Mouse (Mus musculus) intestine, embryonic 16.5 days (tissue): ENCODE results near the gene Dlgap3. TPM values are rescaled to one million over a fixed set of nuclear protein-coding genes. Genes with fewer than 3 reads are reported as not detected.

Experiments
- ATAC-seq: fragments of 200-750 bp; cut with Nextera tagmentation; 2 replicates; pipeline ENCODE4 v1.8.0; 2017; ENCODE audit warnings: moderate TSS enrichment, moderate library complexity
- H3K27ac ChIP-seq: fragments of 300-500 bp; sonication (generic); 2 replicates; pipeline ENCODE4 v1.5.1; 2014; ENCODE audit warnings: mild to moderate bottlenecking, low read length
- H3K27me3 ChIP-seq: fragments of 300-500 bp; sonication (generic); replicated peaks from 2 replicates; pipeline ENCODE4 v1.6.1; 2014; ENCODE audit warnings: low read length, control low read depth, mixed read lengths; ENCODE audit not compliant: control insufficient read depth, insufficient read depth
- H3K36me3 ChIP-seq: fragments of 300-500 bp; sonication (generic); 2 replicates; pipeline ENCODE4 v1.6.1; 2014; ENCODE audit warnings: low read length, control low read depth; ENCODE audit not compliant: control insufficient read depth, insufficient read depth
- H3K4me1 ChIP-seq: fragments of 300-500 bp; sonication (generic); 2 replicates; pipeline ENCODE4 v1.6.1; 2014; ENCODE audit warnings: low read length, control low read depth, mixed read lengths; ENCODE audit not compliant: control insufficient read depth, insufficient read depth
- H3K4me2 ChIP-seq: fragments of 300-500 bp; sonication (generic); 2 replicates; pipeline ENCODE4 v1.6.1; 2014; ENCODE audit warnings: low read depth, low read length, control low read depth
- H3K4me3 ChIP-seq: fragments of 300-500 bp; sonication (generic); 2 replicates; pipeline ENCODE4 v1.5.1; 2014; ENCODE audit warnings: mild to moderate bottlenecking, low read length
- H3K9ac ChIP-seq: fragments of 300-500 bp; sonication (generic); 2 replicates; pipeline ENCODE4 v1.6.1; 2014; ENCODE audit warnings: low read depth, low read length
- H3K9me3 ChIP-seq: fragments of 300-500 bp; sonication (generic); 2 replicates; pipeline ENCODE4 v1.6.1; 2016; ENCODE audit warnings: low read length, control low read depth; ENCODE audit not compliant: control insufficient read depth
- WGBS: fragments of 180-500 bp; shearing (Covaris S2); extraction: QIAGEN DNeasy Blood & Tissue Kit; methylation state at CpG from one replicate; pipeline ENCODE4 v1.1.7; 2014; 5-methylcytosine and 5-hydroxymethylcytosine counted together
- polyA plus RNA-seq: library from polyadenylated mRNA; unstranded; fragments of >200 nt; fragmentation: Nextera tagmentation; extraction: Ambion mirVana; gene quantifications from 2 replicates; pipeline ENCODE4 v1.2.1, GENCODE M21; 2015

Dlgap3 gene
- polyA plus RNA-seq, 1 experiment from 2014 or later: 0.50 TPM

DNA sequence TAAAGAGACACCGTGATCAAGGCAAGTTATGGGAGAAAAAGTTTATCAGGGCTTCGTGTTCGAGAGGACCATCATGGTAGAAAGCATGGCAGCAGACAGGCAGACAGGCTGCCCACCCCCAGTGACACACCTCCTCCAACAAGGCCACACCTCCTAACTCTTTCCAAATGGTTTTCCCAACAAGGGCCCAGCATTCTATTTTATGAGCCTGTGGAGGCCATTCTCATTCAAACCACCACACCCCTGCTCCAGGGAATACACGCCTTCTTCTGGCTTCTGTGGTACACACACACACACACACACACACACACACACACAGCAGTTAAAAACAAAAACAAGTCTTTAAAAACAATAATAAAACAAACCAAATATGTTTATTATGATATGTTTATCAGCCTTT lies 11.3 kb upstream of the Dlgap3 start:
- Histone ChIP-seq H3K4me2 (no peak overlapping the region), H3K9ac (no peak overlapping the region)
- ATAC-seq: no peak

DNA sequence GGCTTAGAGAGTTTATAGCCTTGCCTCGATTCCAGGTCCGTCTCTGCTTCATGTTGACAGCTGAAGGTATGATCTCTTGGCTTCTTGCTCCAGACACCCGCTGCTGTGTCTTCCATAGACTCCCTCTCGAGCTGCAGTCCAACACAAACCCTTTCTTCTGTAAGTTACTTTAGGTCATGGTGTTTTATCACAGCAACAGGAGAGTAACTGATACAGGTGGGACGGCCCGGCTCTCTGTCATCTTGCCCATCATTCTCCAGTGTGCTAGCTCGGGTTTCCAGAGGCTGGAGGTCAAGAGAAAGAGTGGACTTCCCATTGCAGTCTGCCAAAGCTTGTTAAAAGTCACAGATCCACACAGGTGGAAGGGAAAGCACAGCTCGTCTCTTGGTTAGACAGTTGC lies 5.1 kb upstream of the Dlgap3 start:
- Histone ChIP-seq H3K4me3 (no peak overlapping the region), H3K36me3 (no peaks in the 10 kb centered on the region), H3K27me3 (peaks cover 15% of the 10 kb centered on the region), H3K4me1 (peaks cover 6% of the 10 kb centered on the region; the same call in 1 of the 2 replicates), H3K27ac (no peak overlapping the region), H3K4me2 (no peak overlapping the region), H3K9ac (no peak overlapping the region), H3K9me3 (no peaks in the 10 kb centered on the region)
- ATAC-seq: no peak
- WGBS: 61% methylated on average over 8 of the region's 8 CpGs

More for the DNA sequence above, 11.3 kb upstream of the Dlgap3 start:
- H3K4me3 ChIP-seq: no peak overlapping the region
- H3K9me3 ChIP-seq: no peaks in the 10 kb centered on the region
- WGBS: 77% methylated on average over 4 of the region's 4 CpGs
- no peak overlapping the region for H3K27ac ChIP-seq
- H3K4me1 ChIP-seq: no peaks in the 10 kb centered on the region
- H3K27me3 ChIP-seq: no peaks in the 10 kb centered on the region; the same call in 1 of the 2 replicates
- no peaks in the 10 kb centered on the region for H3K36me3 ChIP-seq

DNA sequence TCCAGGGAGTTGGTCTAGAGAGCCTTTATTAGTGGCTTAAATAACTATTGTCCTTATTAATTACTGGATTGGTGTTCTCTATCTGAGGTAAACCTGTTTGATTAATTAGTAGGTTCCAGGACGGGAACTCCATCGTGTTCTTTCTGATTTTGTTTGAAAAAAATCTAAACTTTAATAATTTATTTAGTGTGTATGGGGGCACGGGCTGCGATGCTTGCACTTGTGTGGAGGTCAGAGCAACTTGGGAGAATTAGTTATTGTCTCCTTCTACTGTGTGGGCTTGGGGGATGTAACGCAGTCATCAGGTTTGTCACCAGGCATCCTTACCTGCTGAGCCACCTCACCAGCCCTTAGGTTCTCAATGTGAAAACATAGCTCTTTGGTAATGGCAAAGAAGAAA lies 1.9 kb upstream of the Dlgap3 start:
- 64% methylated on average over 5 of the region's 5 CpGs for WGBS
- Histone ChIP-seq H3K4me2 (no peak overlapping the region), H3K9me3 (no peaks in the 10 kb centered on the region), H3K27me3 (peaks cover 29% of the 10 kb centered on the region), H3K27ac (no peak overlapping the region), H3K9ac (no peak overlapping the region), H3K36me3 (no peaks in the 10 kb centered on the region), H3K4me1 (peaks cover 12% of the 10 kb centered on the region; the same call in 1 of the 2 replicates), H3K4me3 (no peak overlapping the region)
- no peak for ATAC-seq

DNA sequence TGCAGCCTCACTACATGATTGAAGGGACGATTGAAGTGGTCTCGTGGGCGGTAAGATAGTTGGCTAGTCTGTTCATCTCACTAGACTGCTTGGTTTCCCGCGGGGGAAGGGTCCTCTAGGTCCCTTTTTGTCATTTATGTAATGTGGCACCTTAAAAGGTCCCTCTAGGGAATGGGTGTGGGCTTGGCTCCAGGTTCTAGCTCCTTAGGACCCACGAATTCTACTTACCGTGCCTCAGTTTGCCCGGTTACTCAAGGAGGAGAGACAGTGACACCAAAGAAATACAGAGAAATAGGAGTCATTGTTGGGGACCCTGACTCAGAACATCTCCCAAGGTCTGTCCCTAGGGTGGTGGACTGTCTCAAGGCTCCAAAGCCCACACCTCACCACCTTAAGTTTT lies 1.3 kb upstream of the Dlgap3 start:
- Histone ChIP-seq H3K4me2 (peak overlapping the region; percentile 99), H3K4me1 (peaks cover 12% of the 10 kb centered on the region; the same call in 1 of the 2 replicates), H3K4me3 (no peak overlapping the region; the same call in 1 of the 2 replicates), H3K9ac (no peak overlapping the region), H3K27ac (no peak overlapping the region), H3K9me3 (no peaks in the 10 kb centered on the region), H3K27me3 (peaks cover 31% of the 10 kb centered on the region), H3K36me3 (no peaks in the 10 kb centered on the region)
- 19% methylated on average over 8 of the region's 8 CpGs for WGBS
- no peak for ATAC-seq

DNA sequence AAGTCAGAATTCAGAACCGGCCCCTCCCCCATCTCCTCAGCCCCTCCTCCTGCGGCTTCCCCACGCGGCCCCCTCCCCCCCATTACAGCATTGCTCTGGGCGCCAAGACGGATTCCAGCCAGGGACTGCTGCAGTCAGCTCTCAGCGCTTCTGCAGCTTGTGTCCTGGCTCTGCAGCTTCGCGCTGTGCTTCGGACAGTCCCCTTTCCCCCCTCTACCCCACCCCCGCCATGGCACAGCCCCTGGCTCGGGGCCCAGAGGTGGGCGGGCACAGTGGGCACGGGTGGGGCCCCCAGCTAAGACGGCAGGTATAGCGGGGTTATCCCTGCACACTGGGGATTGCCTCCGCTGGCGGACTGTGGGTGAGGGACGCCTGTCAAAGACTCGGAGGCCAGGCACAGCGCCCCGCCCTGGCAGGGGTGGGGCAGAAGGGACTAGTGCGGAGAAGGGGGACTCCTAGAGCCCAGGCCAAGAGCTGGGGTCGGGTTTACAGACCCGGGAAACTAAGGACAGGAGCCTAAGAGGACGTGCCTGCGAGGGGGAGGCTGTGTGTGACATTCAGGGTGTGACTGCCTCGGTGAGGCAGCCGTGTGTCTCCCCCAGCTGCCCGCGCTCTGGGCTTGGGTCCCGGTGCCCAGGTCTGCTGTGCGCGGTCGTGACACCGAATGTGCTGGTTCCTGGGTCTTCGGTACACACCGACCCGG lies 642 bp upstream of the Dlgap3 start:
- peaks cover 12% of the 10 kb centered on the region; the same call in 1 of the 2 replicates for H3K4me1 ChIP-seq
- peak overlapping the region; percentile 71 for H3K9ac ChIP-seq
- no peak overlapping the region for H3K27ac ChIP-seq
- ATAC-seq: peak; percentile 80
- H3K4me2 ChIP-seq: peak overlapping the region; percentile 99
- peak overlapping the region; percentile 75 for H3K4me3 ChIP-seq
- no peaks in the 10 kb centered on the region for H3K36me3 ChIP-seq
- H3K9me3 ChIP-seq: no peaks in the 10 kb centered on the region
- 0% methylated on average over 39 of the region's 39 CpGs for WGBS
- H3K27me3 ChIP-seq: peaks cover 33% of the 10 kb centered on the region

DNA sequence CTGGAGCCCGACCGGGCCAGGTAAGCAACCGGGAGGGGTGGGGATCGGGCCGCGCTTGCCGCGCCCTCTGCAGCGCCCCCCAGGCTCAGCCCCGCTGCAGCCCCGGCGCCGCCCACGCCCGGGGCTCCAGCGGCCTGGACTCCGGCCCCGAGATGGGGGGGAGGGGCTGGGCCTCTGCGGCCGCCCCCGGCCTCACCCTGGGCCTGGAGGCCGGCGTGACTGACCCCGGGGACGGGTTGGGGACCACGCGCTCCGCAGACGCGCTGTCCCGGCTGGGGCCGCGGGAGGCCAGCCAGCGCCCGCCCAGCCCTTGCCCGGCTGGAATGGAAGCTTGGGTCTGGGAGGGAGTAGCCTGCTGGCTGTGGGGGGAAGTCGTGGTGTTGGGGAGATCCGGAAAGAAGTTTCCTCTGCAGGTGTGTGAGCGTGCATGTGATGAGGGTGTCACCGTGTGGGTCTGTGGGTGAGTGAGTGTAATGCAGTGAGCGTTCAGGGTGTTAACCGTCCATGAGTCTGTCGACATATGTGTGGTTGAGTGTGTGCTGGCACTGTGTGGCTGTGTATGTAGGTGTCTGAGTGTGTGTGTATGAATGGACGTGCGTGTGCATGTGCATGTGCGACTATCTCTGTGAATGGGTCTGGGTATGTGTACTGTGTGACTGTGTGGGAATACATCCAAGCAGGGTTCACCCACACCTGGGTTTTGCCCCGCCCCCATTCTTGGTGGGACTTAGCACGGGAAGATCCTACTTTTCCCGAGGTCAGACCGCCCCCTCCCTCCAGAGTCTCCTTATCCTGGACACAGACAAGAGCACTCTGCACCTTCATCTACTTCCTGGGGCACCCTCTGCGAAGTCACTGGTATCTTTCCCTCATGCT lies 580 bp downstream of the Dlgap3 start:
- peak overlapping the region; percentile 75 for H3K4me3 ChIP-seq
- H3K27me3 ChIP-seq: peaks cover 31% of the 10 kb centered on the region
- no peaks in the 10 kb centered on the region for H3K36me3 ChIP-seq
- peak overlapping the region; percentile 71 for H3K9ac ChIP-seq
- H3K27ac ChIP-seq: no peak overlapping the region; the same call in 1 of the 2 replicates
- peak overlapping the region; percentile 99 for H3K4me2 ChIP-seq
- peaks cover 12% of the 10 kb centered on the region; the same call in 1 of the 2 replicates for H3K4me1 ChIP-seq
- WGBS: 2% methylated on average over 49 of the region's 51 CpGs
- peak; percentile 66 for ATAC-seq
- H3K9me3 ChIP-seq: no peaks in the 10 kb centered on the region

DNA sequence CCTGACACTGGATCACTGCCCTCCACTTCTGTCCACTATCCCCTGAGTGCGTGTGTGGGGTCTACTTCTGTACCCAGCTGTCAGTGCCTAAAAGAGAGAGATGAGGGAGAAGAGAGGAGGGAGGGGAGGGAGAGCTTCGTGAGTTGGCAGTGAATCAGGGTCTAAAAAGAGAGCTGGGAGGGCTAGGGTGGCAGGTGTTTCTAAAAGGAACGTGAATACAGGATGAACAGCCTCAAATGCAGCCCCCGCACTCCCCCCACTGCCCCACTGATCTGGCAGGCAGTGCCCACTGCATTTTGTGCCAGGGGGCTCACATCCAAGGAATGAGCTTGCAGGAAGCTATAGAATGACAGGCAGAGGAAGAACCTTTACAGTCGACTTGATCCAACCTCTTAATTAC lies 1.9 kb downstream of the Dlgap3 start:
- peaks cover 12% of the 10 kb centered on the region; the same call in 1 of the 2 replicates for H3K4me1 ChIP-seq
- H3K4me2 ChIP-seq: no peak overlapping the region
- no peak overlapping the region for H3K4me3 ChIP-seq
- H3K9me3 ChIP-seq: no peaks in the 10 kb centered on the region
- H3K27ac ChIP-seq: no peak overlapping the region
- WGBS: 57% methylated on average over 5 of the region's 5 CpGs
- ATAC-seq: no peak
- peaks cover 31% of the 10 kb centered on the region for H3K27me3 ChIP-seq
- no peak overlapping the region for H3K9ac ChIP-seq
- no peaks in the 10 kb centered on the region for H3K36me3 ChIP-seq

DNA sequence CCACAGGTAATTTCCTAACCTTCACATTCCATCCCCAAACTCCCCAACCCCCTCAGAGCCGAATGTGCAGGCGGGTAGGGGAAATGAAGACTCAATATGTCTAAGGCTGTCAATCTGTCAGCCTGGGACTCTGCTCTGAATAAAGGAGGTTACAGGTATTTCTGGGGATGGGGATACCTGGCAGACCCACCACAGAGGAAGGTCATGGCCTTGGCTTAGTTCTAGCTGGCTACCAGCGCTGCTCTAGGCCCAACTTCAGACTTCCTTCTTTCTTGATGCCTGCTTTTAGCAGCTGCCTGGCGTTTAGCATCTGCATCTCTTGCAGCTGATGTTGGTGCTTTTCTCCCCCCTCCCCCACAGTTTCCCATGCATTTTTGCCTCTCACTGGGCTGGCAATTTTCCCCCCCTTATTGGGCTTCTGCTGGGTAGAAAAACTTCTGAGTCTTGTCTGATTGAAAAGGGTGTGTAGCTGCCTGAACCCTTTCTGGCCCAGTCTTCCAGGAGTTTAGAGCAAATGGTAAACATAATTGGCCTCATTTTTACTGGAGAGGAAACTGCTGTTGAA lies 2.4 kb downstream of the Dlgap3 start:
- Histone ChIP-seq H3K36me3 (no peaks in the 10 kb centered on the region), H3K4me3 (no peak overlapping the region), H3K9ac (no peak overlapping the region), H3K27me3 (peaks cover 31% of the 10 kb centered on the region), H3K4me2 (no peak overlapping the region), H3K4me1 (peaks cover 12% of the 10 kb centered on the region; the same call in 1 of the 2 replicates), H3K27ac (no peak overlapping the region), H3K9me3 (no peaks in the 10 kb centered on the region)
- no peak for ATAC-seq
- WGBS: 55% methylated on average over 4 of the region's 4 CpGs

DNA sequence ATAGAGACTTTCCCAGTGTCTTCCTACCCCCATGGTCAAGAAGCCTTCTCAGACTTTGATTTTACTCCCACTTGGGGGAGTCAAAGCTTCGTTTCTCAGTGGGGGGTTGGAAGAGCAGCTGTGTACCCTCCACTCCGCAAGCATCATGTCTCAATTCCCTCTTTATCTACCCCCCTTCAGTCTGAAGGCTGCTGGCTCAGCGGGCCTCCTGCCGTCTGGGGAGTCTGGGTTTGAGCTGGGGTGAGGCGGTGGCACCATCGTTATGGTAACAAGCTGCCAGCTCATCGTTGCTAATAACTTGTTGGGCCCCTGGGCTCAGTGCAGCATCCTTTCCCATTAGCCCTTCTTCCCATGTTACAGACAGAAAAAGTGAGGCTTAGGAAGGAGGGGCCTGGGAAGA lies 3.1 kb downstream of the Dlgap3 start:
- no peak overlapping the region for H3K4me3 ChIP-seq
- 20% methylated on average over 7 of the region's 7 CpGs for WGBS
- H3K9me3 ChIP-seq: no peaks in the 10 kb centered on the region
- H3K9ac ChIP-seq: no peak overlapping the region
- no peak overlapping the region for H3K4me2 ChIP-seq
- H3K36me3 ChIP-seq: no peaks in the 10 kb centered on the region
- no peak for ATAC-seq
- peaks cover 12% of the 10 kb centered on the region; the same call in 1 of the 2 replicates for H3K4me1 ChIP-seq
- no peak overlapping the region for H3K27ac ChIP-seq
- peaks cover 31% of the 10 kb centered on the region for H3K27me3 ChIP-seq
